Mouse (Mus musculus) hindbrain, embryonic 14.5 days (tissue): ENCODE data around the gene Slc12a9. TPM values are rescaled to one million over a fixed set of nuclear protein-coding genes. Genes with fewer than 3 reads are reported as not detected.

Experiments
- ATAC-seq: fragments of 200-750 bp; cut with Nextera tagmentation; 2 replicates; pipeline ENCODE4 v1.8.0; 2017; ENCODE audit warnings: moderate number of reproducible peaks, mild to moderate bottlenecking, moderate TSS enrichment, moderate library complexity; ENCODE audit not compliant: low FRiP score
- DNase-seq: peaks from one replicate; pipeline ENCODE4 v3.0.0-alpha.2; 2015; ENCODE audit warnings: low spot score
- H3K27ac ChIP-seq: fragments of 300-500 bp; sonication (generic); 2 replicates; pipeline ENCODE4 v1.5.1; 2014; ENCODE audit warnings: mild to moderate bottlenecking, moderate library complexity
- H3K27me3 ChIP-seq: fragments of 300-500 bp; sonication (generic); 2 replicates; pipeline ENCODE4 v1.6.1; 2014; ENCODE audit warnings: mild to moderate bottlenecking, low read length, mixed read lengths; ENCODE audit not compliant: control insufficient read depth, insufficient read depth
- H3K36me3 ChIP-seq: fragments of 300-500 bp; sonication (generic); replicated peaks from 2 replicates; pipeline ENCODE4 v1.6.1; 2014; ENCODE audit not compliant: control insufficient read depth, insufficient read depth
- H3K4me1 ChIP-seq: fragments of 300-500 bp; sonication (generic); replicated peaks from 2 replicates; pipeline ENCODE4 v1.6.1; 2014; ENCODE audit warnings: antibody characterized with exemption, low read length, mixed read lengths; ENCODE audit not compliant: control insufficient read depth, insufficient read depth
- H3K4me2 ChIP-seq: fragments of 300-500 bp; sonication (generic); replicated peaks from 2 replicates; pipeline ENCODE4 v1.6.1; 2014; ENCODE audit warnings: mild to moderate bottlenecking, moderate library complexity
- H3K4me3 ChIP-seq: fragments of 300-500 bp; sonication (generic); replicated peaks from 2 replicates; pipeline ENCODE4 v1.5.1; 2014; ENCODE audit warnings: mild to moderate bottlenecking, low read length
- H3K9ac ChIP-seq: fragments of 300-500 bp; sonication (generic); 2 replicates; pipeline ENCODE4 v1.6.1; 2014
- H3K9me3 ChIP-seq: fragments of 300-500 bp; sonication (generic); 2 replicates; pipeline ENCODE4 v1.6.1; 2016; ENCODE audit warnings: low read length; ENCODE audit not compliant: control insufficient read depth
- WGBS: fragments of 180-500 bp; shearing (Covaris S2); extraction: QIAGEN DNeasy Blood & Tissue Kit; methylation state at CpG from one replicate; pipeline ENCODE4 v1.1.7; 2014; 5-methylcytosine and 5-hydroxymethylcytosine counted together
- polyA plus RNA-seq: library from polyadenylated mRNA; unstranded; fragments of >200 nt; fragmentation: Nextera tagmentation; extraction: Ambion mirVana; gene quantifications from 2 replicates; pipeline ENCODE4 v1.2.1, GENCODE M21; 2014

Gene Slc12a9
- polyA plus RNA-seq, 1 experiment from 2014 or later, result 17.6 TPM

DNA sequence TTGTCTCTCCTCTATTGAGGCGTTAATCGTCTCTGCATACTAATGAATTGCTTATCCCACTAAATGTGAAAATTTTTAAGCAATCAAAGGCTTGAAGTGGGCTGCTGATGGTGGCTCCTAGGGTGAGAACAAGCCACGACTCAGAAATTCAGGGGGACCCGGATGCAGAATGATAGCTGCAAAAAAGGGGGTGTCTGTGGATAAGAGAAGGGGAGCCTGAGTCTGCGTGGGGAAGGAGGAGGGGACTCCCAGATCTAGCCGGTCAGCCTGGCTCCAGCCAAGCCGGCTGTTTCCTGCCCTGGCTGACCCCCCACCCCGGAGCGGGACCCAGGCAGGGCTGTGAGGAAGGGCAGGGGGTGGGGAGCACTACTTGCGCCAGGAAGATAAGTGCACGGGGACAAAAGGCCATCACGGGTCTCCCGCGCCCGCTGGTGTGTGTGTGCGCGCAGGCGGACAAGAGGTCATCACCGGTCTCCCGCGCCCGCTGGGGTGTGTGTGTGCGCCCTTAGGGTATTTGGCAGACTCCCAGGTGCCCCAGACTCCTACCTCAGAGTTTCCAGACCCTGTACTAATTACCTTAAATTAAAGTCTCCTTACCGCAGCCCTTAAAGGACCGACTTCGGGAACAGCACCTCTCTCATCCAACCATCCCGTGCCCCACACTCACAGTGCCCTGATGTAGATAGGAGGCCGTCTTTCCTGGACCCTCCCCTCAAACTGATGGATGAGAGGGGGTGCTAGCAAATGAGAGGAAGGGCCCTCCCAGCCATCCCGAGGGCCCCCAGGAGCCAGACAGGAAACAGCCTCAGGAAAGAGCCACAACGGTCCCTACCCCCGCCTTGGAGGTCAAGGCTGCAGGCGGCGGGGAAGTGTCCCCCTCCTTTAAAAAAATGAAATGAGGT, 15.3 kb upstream of the Slc12a9 start:
- H3K27me3 ChIP-seq, result peaks cover 19% of the 10 kb centered on the region
- DNase-seq (no peak), ATAC-seq (no peak)
- peaks cover 19% of the 10 kb centered on the region for H3K4me1 ChIP-seq
- peak overlapping the region; percentile 95 for H3K4me2 ChIP-seq
- peak overlapping the region; percentile 69 for H3K9ac ChIP-seq
- peak overlapping the region; percentile 61 for H3K4me3 ChIP-seq
- H3K9me3 ChIP-seq, result no peaks in the 10 kb centered on the region
- H3K36me3 ChIP-seq, result no peaks in the 10 kb centered on the region
- 1% methylated on average over 33 of the region's 33 CpGs for WGBS
- no peak overlapping the region for H3K27ac ChIP-seq

DNA sequence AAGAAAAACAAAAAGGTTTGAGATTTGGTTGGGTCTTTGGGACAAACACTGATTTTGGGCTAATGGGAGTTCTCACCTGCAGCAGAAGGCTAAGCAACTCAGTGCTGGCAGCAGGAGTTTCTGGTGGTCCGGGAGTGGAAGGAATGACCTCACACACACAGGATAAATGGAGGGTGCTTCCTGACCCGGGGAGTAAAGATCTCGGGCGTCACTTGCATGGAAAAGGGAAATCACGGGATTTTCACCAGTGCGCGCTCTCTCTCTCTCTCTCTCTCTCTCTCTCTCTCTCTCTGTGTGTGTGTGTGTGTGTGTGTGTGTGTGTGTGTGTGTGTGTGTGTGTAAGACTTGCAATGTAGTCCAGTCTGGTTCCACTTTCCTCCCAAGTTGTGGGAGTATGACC, 14.5 kb upstream of the Slc12a9 start:
- H3K27ac ChIP-seq, result no peak overlapping the region
- H3K4me3 ChIP-seq, result no peak overlapping the region
- H3K9me3 ChIP-seq, result no peaks in the 10 kb centered on the region
- peaks cover 19% of the 10 kb centered on the region for H3K4me1 ChIP-seq
- H3K4me2 ChIP-seq, result no peak overlapping the region
- no peak for ATAC-seq
- peaks cover 19% of the 10 kb centered on the region for H3K27me3 ChIP-seq
- H3K9ac ChIP-seq, result no peak overlapping the region
- no peak for DNase-seq
- 29% methylated on average over 7 of the region's 7 CpGs for WGBS
- H3K36me3 ChIP-seq, result no peaks in the 10 kb centered on the region

DNA sequence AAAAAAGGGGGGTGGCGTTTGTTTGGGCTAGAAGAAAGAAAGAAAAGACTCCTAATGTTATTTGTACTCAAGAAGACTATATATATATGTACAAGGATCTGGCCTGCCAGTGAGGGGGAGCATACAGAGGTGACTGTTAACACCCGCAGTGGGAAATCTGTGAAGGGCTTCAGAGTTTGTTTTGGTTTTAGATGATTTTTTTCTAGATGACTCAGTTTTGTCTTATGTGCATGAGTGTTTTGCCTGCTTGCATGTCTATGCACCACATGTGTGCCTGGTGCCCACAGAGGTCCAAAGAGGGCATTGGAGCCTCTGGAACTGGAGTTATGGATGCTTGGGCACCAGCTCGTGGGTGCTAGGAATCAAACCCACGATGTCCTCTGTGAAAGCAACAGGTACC, 13.6 kb upstream of the Slc12a9 start:
- Histone ChIP-seq H3K4me2 (no peak overlapping the region), H3K36me3 (no peaks in the 10 kb centered on the region), H3K9me3 (no peaks in the 10 kb centered on the region), H3K4me1 (peaks cover 19% of the 10 kb centered on the region), H3K27ac (no peak overlapping the region), H3K9ac (no peak overlapping the region), H3K27me3 (peaks cover 19% of the 10 kb centered on the region), H3K4me3 (no peak overlapping the region)
- 84% methylated on average over 4 of the region's 4 CpGs for WGBS
- ATAC-seq, result no peak
- DNase-seq, result no peak

DNA sequence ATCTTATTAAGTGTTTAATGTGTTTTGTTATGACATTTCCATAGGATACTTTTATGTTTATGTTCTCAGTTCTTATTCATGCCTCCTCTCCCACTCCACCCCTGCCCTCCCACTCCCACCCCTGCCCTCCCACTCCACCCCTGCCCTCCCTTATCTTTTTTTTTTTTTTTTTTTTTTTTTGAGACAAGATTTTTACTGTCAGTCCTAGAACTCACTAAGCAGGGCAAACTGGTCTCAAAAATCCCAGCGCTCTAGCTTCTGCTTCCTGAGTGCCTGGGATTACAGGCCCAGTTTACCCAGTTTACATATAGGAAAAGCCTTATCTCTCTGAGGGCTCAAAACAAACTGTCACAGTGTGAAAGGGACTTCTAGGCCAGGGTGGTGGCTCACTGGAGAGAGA, 13.0 kb upstream of the Slc12a9 start:
- DNase-seq, result no peak
- H3K9ac ChIP-seq, result no peak overlapping the region
- H3K9me3 ChIP-seq, result no peaks in the 10 kb centered on the region
- peaks cover 19% of the 10 kb centered on the region for H3K4me1 ChIP-seq
- H3K27ac ChIP-seq, result no peak overlapping the region
- no peak overlapping the region for H3K4me2 ChIP-seq
- no peak overlapping the region for H3K4me3 ChIP-seq
- ATAC-seq, result no peak
- WGBS, result 79% methylated on average over 1 of the region's 1 CpGs
- no peaks in the 10 kb centered on the region for H3K36me3 ChIP-seq
- peaks cover 19% of the 10 kb centered on the region for H3K27me3 ChIP-seq

DNA sequence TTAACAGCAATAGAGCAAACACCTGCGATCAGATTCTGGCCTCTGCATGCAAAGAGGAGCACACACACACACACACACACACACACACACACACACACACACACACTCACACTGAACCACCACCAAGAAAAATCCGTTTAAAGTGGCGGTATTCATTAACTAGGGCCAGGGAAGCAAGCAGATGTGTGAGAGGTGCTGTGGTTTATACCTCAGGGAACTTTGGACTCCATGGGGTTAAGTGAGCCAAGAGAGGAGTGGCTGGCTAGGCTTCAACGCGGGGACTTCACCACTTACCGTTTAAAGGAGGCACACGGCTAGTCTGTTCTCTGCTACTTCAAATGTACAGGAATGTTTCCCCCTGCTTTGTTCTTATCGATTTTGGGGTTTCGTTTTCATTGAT, 12.4 kb upstream of the Slc12a9 start:
- Histone ChIP-seq H3K36me3 (no peaks in the 10 kb centered on the region), H3K4me2 (no peak overlapping the region), H3K27ac (no peak overlapping the region), H3K9ac (no peak overlapping the region), H3K27me3 (peaks cover 16% of the 10 kb centered on the region), H3K4me3 (no peak overlapping the region), H3K4me1 (peaks cover 19% of the 10 kb centered on the region), H3K9me3 (no peaks in the 10 kb centered on the region)
- 30% methylated on average over 9 of the region's 9 CpGs for WGBS
- ATAC-seq (no peak), DNase-seq (no peak)

DNA sequence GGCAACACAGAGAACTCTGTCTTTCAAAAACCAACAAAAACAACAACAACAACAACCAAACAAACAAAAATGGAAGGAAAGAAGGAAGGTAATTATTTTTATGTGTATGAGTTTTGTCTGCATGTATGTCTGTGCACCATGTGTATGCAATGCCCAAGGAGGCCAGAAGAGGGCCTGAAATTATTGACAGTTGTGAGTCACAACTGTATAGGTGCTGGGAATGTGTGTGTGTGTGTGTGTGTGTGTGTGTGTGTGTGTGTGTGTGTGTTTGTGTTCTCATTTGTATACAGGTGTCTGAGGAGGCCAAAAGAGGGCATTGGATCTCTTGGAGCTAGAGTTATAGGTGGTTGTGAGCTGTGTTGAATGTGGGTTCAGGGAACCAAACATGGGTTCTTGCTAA, 10.5 kb upstream of the Slc12a9 start:
- no peak overlapping the region for H3K4me2 ChIP-seq
- DNase-seq, result no peak
- H3K27ac ChIP-seq, result no peak overlapping the region
- no peak for ATAC-seq
- H3K4me1 ChIP-seq, result peaks cover 18% of the 10 kb centered on the region
- H3K36me3 ChIP-seq, result no peaks in the 10 kb centered on the region
- H3K4me3 ChIP-seq, result no peak overlapping the region
- H3K27me3 ChIP-seq, result no peaks in the 10 kb centered on the region
- no peak overlapping the region for H3K9ac ChIP-seq
- H3K9me3 ChIP-seq, result no peaks in the 10 kb centered on the region

DNA sequence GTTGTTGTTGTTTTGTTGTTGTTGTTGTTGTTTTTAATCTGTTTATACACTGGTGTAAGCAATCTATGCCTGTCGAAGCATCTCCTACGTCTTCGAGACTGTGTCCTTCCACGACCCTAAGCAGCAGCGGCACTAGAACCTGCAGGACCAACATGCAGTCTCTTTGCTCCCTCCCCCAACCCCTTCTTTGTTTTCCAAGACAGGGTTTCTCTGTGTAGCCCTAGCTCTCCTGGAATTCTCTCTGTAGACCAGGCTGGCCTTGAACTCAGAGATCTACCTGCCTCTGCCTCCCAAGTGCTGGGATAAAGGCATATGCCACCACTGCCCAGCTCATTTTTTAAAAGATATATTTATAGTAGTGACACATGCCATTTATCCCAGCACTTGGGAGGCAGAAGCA, 10.0 kb upstream of the Slc12a9 start:
- DNase-seq, result no peak
- no peak overlapping the region for H3K4me2 ChIP-seq
- H3K27ac ChIP-seq, result no peak overlapping the region
- H3K27me3 ChIP-seq, result no peaks in the 10 kb centered on the region
- ATAC-seq, result no peak
- H3K4me1 ChIP-seq, result peaks cover 16% of the 10 kb centered on the region
- no peaks in the 10 kb centered on the region for H3K36me3 ChIP-seq
- no peak overlapping the region for H3K4me3 ChIP-seq
- 97% methylated on average over 5 of the region's 5 CpGs for WGBS
- no peak overlapping the region for H3K9ac ChIP-seq
- H3K9me3 ChIP-seq, result no peaks in the 10 kb centered on the region

DNA sequence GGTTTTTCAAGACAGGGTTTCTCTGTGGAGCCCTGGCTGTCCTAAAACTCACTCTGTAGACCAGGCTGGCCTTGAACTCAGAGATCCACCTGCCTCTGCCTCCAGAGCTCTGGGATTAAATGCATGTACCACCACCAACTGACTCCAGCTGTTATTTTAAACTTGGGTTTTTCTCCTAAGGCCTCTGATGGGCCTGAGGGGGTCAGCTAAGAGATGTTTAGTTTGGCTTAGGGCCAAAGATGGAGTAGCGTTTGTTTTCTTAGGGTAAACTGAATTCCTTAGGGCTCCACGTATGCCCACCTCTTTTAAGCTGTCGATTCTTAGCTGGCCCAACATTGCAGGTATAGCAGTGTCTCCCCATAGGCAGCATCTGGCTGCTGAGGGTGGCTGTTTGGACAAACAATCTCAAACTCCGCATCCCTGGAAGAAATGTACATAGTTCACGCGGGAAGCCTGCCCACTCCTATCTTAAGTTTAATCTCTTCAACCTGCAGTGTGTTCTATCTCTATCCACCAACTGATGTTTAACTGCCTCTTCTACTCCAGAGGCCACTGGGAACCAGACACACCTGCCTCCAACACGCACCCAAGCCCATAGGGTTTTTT, 9.1 kb upstream of the Slc12a9 start:
- H3K9ac ChIP-seq, result no peak overlapping the region
- 83% methylated on average over 7 of the region's 7 CpGs for WGBS
- H3K27ac ChIP-seq, result no peak overlapping the region
- ATAC-seq (no peak), DNase-seq (no peak)
- no peaks in the 10 kb centered on the region for H3K27me3 ChIP-seq
- H3K4me2 ChIP-seq, result no peak overlapping the region
- H3K36me3 ChIP-seq, result no peaks in the 10 kb centered on the region
- no peak overlapping the region for H3K4me3 ChIP-seq
- peaks cover 18% of the 10 kb centered on the region for H3K4me1 ChIP-seq
- no peaks in the 10 kb centered on the region for H3K9me3 ChIP-seq

DNA sequence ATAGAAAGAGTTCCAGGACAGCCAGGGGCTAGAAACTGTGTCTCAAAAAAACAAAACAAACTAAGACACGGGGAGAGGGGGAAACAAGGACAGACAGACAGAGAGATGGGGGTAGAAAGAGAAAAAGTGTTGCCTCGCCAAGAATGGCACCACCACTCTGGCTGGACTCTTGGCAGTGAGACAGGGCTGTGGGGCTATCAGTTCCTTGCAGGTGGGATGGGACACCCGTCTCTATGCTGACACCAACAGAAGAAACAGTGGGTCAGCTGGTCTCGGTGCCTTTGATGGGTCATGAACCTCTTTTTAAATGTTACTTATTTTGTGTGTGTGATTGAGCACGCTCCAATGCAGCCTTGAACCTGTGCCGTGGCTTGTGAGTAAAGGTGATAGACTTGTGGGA, 6.8 kb upstream of the Slc12a9 start:
- Histone ChIP-seq H3K9me3 (no peaks in the 10 kb centered on the region), H3K9ac (peak overlapping the region; percentile 62), H3K4me3 (no peak overlapping the region), H3K27me3 (no peaks in the 10 kb centered on the region), H3K36me3 (no peaks in the 10 kb centered on the region), H3K4me2 (peak overlapping the region; percentile 87), H3K4me1 (peaks cover 18% of the 10 kb centered on the region), H3K27ac (peak overlapping the region; percentile 91)
- no peak for ATAC-seq
- WGBS, result 76% methylated on average over 6 of the region's 6 CpGs
- DNase-seq, result no peak
